Mouse (Mus musculus): Measurements from ENCODE around the gene Ppan. TPM values are rescaled to one million over a fixed set of nuclear protein-coding genes. Genes with fewer than 3 reads are reported as not detected.

The Ppan gene
- polyA plus RNA-seq, 1 experiment from 2014 or later = 89.9 TPM

GRCm38 (mm10) chr9:20879097-20879792 is 8.7 kb upstream of the Ppan start, which contains the start of gene Angptl6:
Angptl6 (minus strand) TSS chr9:20879727.
- peak within 1 kb of the TSS; percentile 64 for H3K9ac ChIP-seq
- peak within 1 kb of the TSS; percentile 69 for H3K4me2 ChIP-seq (replicated peaks)
- 91% methylated on average over 13 of the region's 13 CpGs for WGBS
- H3K9me3 ChIP-seq (replicated peaks) = no peaks in the 10 kb centered on the region
- peak within 1 kb of the TSS; percentile 94 for H3K27ac ChIP-seq (replicated peaks)
- ATAC-seq (ENCODE audit: insufficient number of reproducible peaks, low FRiP score, low TSS enrichment, low read depth) = no peak
- no peaks in the 10 kb centered on the region for H3K27me3 ChIP-seq
- H3K4me3 ChIP-seq (replicated peaks) = peak within 1 kb of the TSS; percentile 48
- H3K36me3 ChIP-seq = no peaks in the 10 kb centered on the region
- H3K4me1 ChIP-seq = 0 out of 2 replicates have a peak, but pooled peaks cover 4% of the 10 kb centered on the region

- Histone ChIP-seq H3K36me3 (peaks cover 24% of the 10 kb centered on the region), H3K4me1 (peaks cover 12% of the 10 kb centered on the region), H3K4me2 (replicated peaks) (no peak overlapping the region), H3K27me3 (no peaks in the 10 kb centered on the region), H3K9me3 (replicated peaks) (no peaks in the 10 kb centered on the region), H3K27ac (replicated peaks) (no peak overlapping the region), H3K9ac (no peak overlapping the region), H3K4me3 (replicated peaks) (no peak overlapping the region)
- no peak for ATAC-seq (ENCODE audit: insufficient number of reproducible peaks, low FRiP score, low TSS enrichment, low read depth)
- 94% methylated on average over 2 of the region's 2 CpGs for WGBS
Observed at GRCm38 (mm10) chr9:20886563-20886962, 1.4 kb upstream of the Ppan start.

- Histone ChIP-seq H3K36me3 (peaks cover 30% of the 10 kb centered on the region), H3K4me2 (replicated peaks) (0 out of 2 replicates have a peak overlapping the region, but pooled peaks have one; percentile 76), H3K27ac (replicated peaks) (peak overlapping the region; percentile 95; the same call in 1 of the 2 replicates), H3K9me3 (replicated peaks) (no peaks in the 10 kb centered on the region), H3K4me3 (replicated peaks) (no peak overlapping the region), H3K27me3 (no peaks in the 10 kb centered on the region), H3K4me1 (peaks cover 12% of the 10 kb centered on the region), H3K9ac (no peak overlapping the region)
- ATAC-seq (ENCODE audit: insufficient number of reproducible peaks, low FRiP score, low TSS enrichment, low read depth) = no peak
- WGBS = 88% methylated on average over 6 of the region's 6 CpGs
Observed at GRCm38 (mm10) chr9:20887191-20887590, 784 bp upstream of the Ppan start.

- ATAC-seq (ENCODE audit: insufficient number of reproducible peaks, low FRiP score, low TSS enrichment, low read depth) = peak; percentile 56; the same call in 1 of the 2 replicates
- Histone ChIP-seq H3K4me2 (replicated peaks) (peak overlapping the region; percentile 76), H3K27ac (replicated peaks) (peak overlapping the region; percentile 95), H3K4me3 (replicated peaks) (peak overlapping the region; percentile 98), H3K9me3 (replicated peaks) (no peaks in the 10 kb centered on the region), H3K27me3 (no peaks in the 10 kb centered on the region), H3K9ac (peak overlapping the region; percentile 79), H3K36me3 (peaks cover 42% of the 10 kb centered on the region), H3K4me1 (peaks cover 12% of the 10 kb centered on the region)
- under 1% methylated on average over 30 of the region's 30 CpGs for WGBS
Observed at GRCm38 (mm10) chr9:20888386-20888765, 401 bp downstream of the Ppan start.

GRCm38 (mm10) chr9:20889185-20890141 is 1.5 kb downstream of the Ppan start:
- WGBS = 71% methylated on average over 29 of the region's 29 CpGs
- peak overlapping the region; percentile 9; the same call in 1 of the 2 replicates for H3K9ac ChIP-seq
- H3K27ac ChIP-seq (replicated peaks) = no peak overlapping the region
- H3K9me3 ChIP-seq (replicated peaks) = no peaks in the 10 kb centered on the region
- peak overlapping the region; percentile 76 for H3K4me2 ChIP-seq (replicated peaks)
- no peaks in the 10 kb centered on the region for H3K27me3 ChIP-seq
- peaks cover 53% of the 10 kb centered on the region for H3K36me3 ChIP-seq
- H3K4me3 ChIP-seq (replicated peaks) = peak overlapping the region; percentile 98
- ATAC-seq (ENCODE audit: insufficient number of reproducible peaks, low FRiP score, low TSS enrichment, low read depth) = no peak
- peaks cover 12% of the 10 kb centered on the region for H3K4me1 ChIP-seq

- 91% methylated on average over 5 of the region's 5 CpGs for WGBS
- ATAC-seq (ENCODE audit: insufficient number of reproducible peaks, low FRiP score, low TSS enrichment, low read depth) = no peak
- peaks cover 12% of the 10 kb centered on the region for H3K4me1 ChIP-seq
Observed at GRCm38 (mm10) chr9:20890411-20890810, 2.4 kb downstream of the Ppan start.

GRCm38 (mm10) chr9:20891339-20892103 is 3.5 kb downstream of the Ppan start:
- no peak overlapping the region for H3K4me3 ChIP-seq (replicated peaks)
- no peaks in the 10 kb centered on the region for H3K9me3 ChIP-seq (replicated peaks)
- H3K27me3 ChIP-seq = no peaks in the 10 kb centered on the region
- peaks cover 73% of the 10 kb centered on the region for H3K36me3 ChIP-seq
- no peak overlapping the region for H3K27ac ChIP-seq (replicated peaks)
- H3K4me2 ChIP-seq (replicated peaks) = no peak overlapping the region
- 76% methylated on average over 26 of the region's 26 CpGs for WGBS
- ATAC-seq (ENCODE audit: insufficient number of reproducible peaks, low FRiP score, low TSS enrichment, low read depth) = no peak
- H3K9ac ChIP-seq = no peak overlapping the region
- peaks cover 16% of the 10 kb centered on the region for H3K4me1 ChIP-seq

More at GRCm38 (mm10) chr9:20890411-20890810, 2.4 kb downstream of the Ppan start:
- no peak overlapping the region for H3K4me2 ChIP-seq (replicated peaks)
- H3K9me3 ChIP-seq (replicated peaks) = no peaks in the 10 kb centered on the region
- H3K36me3 ChIP-seq = peaks cover 62% of the 10 kb centered on the region
- no peak overlapping the region for H3K27ac ChIP-seq (replicated peaks)
- H3K4me3 ChIP-seq (replicated peaks) = no peak overlapping the region
- no peaks in the 10 kb centered on the region for H3K27me3 ChIP-seq
- no peak overlapping the region for H3K9ac ChIP-seq

- peaks cover 78% of the 10 kb centered on the region for H3K36me3 ChIP-seq
- H3K27me3 ChIP-seq = no peaks in the 10 kb centered on the region
- WGBS = 61% methylated on average over 5 of the region's 5 CpGs
- H3K4me1 ChIP-seq = peaks cover 22% of the 10 kb centered on the region
- H3K9me3 ChIP-seq (replicated peaks) = no peaks in the 10 kb centered on the region
- ATAC-seq (ENCODE audit: insufficient number of reproducible peaks, low FRiP score, low TSS enrichment, low read depth) = no peak
- no peak overlapping the region for H3K27ac ChIP-seq (replicated peaks)
- no peak overlapping the region for H3K4me3 ChIP-seq (replicated peaks)
- H3K4me2 ChIP-seq (replicated peaks) = no peak overlapping the region
- no peak overlapping the region for H3K9ac ChIP-seq
Observed at GRCm38 (mm10) chr9:20892104-20892653, 4.2 kb downstream of the Ppan start.

GRCm38 (mm10) chr9:20893069-20893468 is 5.1 kb downstream of the Ppan start:
- H3K9ac ChIP-seq = no peak overlapping the region
- H3K4me1 ChIP-seq = peaks cover 30% of the 10 kb centered on the region
- H3K9me3 ChIP-seq (replicated peaks) = no peaks in the 10 kb centered on the region
- H3K36me3 ChIP-seq = peaks cover 78% of the 10 kb centered on the region
- ATAC-seq (ENCODE audit: insufficient number of reproducible peaks, low FRiP score, low TSS enrichment, low read depth) = no peak
- no peaks in the 10 kb centered on the region for H3K27me3 ChIP-seq
- no peak overlapping the region for H3K4me2 ChIP-seq (replicated peaks)
- H3K27ac ChIP-seq (replicated peaks) = no peak overlapping the region
- no peak overlapping the region for H3K4me3 ChIP-seq (replicated peaks)
- WGBS = 57% methylated on average over 5 of the region's 5 CpGs

GRCm38 (mm10) chr9:20893590-20894343 is 5.8 kb downstream of the Ppan start:
- Histone ChIP-seq H3K4me2 (replicated peaks) (no peak overlapping the region), H3K27me3 (no peaks in the 10 kb centered on the region), H3K9me3 (replicated peaks) (no peaks in the 10 kb centered on the region), H3K9ac (no peak overlapping the region), H3K4me1 (peaks cover 29% of the 10 kb centered on the region), H3K27ac (replicated peaks) (no peak overlapping the region), H3K4me3 (replicated peaks) (no peak overlapping the region), H3K36me3 (peaks cover 78% of the 10 kb centered on the region)
- no peak for ATAC-seq (ENCODE audit: insufficient number of reproducible peaks, low FRiP score, low TSS enrichment, low read depth)
- 84% methylated on average over 13 of the region's 13 CpGs for WGBS
